Mouse (Mus musculus): ENCODE data around the gene Msi2. TPM values are rescaled to one million over a fixed set of nuclear protein-coding genes. Genes with fewer than 3 reads are reported as not detected.

The Msi2 gene
- polyA plus RNA-seq, 1 experiment from 2014 or later, result 41.0 TPM

DNA sequence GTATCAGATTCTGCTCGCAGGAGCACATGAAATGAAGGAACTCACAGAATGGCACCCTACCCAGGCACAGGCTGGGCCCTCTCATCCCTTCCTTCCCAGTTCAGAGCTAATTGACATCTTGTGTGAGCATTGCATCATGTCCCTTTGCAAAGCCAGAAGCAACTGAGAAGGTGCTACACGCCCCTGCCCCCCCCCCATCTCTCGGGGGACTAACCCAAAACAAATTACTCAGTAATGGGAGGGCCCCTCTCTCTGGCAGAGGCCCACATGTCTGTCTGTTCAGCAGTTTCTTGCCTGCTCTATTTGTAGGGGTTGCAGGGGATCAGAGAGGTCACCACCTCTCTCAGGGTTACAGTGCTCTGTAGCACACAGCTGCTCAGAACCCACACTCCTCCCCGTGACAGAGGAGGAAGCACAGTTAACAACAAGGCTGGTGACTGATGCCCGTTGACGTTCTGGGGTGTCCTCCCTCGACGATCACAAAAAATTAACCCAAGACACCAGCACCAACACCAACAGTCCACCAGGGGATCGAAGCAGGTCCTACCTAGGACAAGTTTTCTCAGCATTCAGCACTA is 99.5 kb downstream of the Msi2 start:
- 56% methylated on average over 9 of the region's 9 CpGs for WGBS
- H3K4me1 ChIP-seq (replicated peaks), result peaks cover 73% of the 10 kb centered on the region
- H3K4me2 ChIP-seq (replicated peaks), result no peak overlapping the region
- no peak overlapping the region for H3K9ac ChIP-seq (replicated peaks)
- H3K27me3 ChIP-seq, result no peaks in the 10 kb centered on the region
- H3K4me3 ChIP-seq (replicated peaks), result no peak overlapping the region
- H3K36me3 ChIP-seq, result no peaks in the 10 kb centered on the region; the same call in 1 of the 2 replicates
- no peaks in the 10 kb centered on the region for H3K9me3 ChIP-seq
- 0 out of 2 replicates have a peak, but pooled peaks have one; percentile 27 for ATAC-seq
- peak overlapping the region; percentile 54 for H3K27ac ChIP-seq

DNA sequence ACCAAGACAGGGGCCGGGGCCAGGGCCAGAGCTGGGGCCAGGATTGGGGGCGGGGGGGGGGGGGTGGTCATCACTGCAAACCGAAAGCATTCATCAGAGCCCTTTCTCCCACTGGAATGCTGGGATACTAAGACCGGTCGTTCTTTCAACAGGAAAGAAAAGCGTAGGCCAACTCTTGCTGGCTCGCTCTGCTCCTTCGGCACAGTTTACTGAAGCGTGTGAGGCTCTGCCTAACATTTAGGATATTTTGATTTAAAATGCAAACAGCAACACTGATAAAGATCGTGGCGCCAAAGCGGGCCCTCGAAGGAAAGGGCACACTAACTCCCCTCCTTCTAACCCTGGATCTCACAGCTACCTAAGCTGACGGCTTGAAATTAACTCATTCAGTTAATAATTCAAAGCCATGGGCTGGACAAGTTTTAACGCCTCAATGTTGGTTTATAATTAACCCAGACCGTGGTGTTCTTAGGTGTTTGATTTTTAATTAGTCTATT is 100.3 kb downstream of the Msi2 start:
- H3K4me2 ChIP-seq (replicated peaks), result no peak overlapping the region
- 59% methylated on average over 16 of the region's 16 CpGs for WGBS
- no peak for ATAC-seq
- H3K4me1 ChIP-seq (replicated peaks), result peaks cover 73% of the 10 kb centered on the region
- peak overlapping the region; percentile 54 for H3K27ac ChIP-seq
- H3K27me3 ChIP-seq, result no peaks in the 10 kb centered on the region
- H3K4me3 ChIP-seq (replicated peaks), result no peak overlapping the region
- no peak overlapping the region for H3K9ac ChIP-seq (replicated peaks)
- no peaks in the 10 kb centered on the region; the same call in 1 of the 2 replicates for H3K36me3 ChIP-seq
- H3K9me3 ChIP-seq, result no peaks in the 10 kb centered on the region

DNA sequence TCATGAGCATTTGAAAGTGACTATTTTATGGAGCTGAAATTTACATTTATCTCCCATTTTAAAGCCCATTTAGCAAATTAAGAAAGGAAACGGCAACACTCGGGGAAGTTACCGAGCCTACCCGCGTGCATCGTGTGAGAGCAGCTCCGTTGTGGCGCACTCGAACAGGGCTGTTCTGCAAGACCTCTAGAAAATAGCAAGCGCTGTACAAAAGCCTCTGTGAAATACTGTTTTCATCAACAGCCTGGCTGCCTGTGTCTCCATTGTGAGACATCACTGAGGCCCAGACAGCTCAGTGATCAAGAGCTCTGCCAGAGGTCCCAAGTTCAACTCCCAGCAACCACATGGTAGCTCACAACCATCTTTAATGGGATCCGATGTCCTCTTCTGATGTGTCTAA is 100.9 kb downstream of the Msi2 start:
- no peak for ATAC-seq
- Histone ChIP-seq H3K27ac (peak overlapping the region; percentile 44; the same call in 1 of the 2 replicates), H3K27me3 (no peaks in the 10 kb centered on the region), H3K4me3 (replicated peaks) (no peak overlapping the region), H3K9ac (replicated peaks) (no peak overlapping the region), H3K36me3 (no peaks in the 10 kb centered on the region; the same call in 1 of the 2 replicates), H3K4me1 (replicated peaks) (peaks cover 74% of the 10 kb centered on the region), H3K4me2 (replicated peaks) (no peak overlapping the region), H3K9me3 (no peaks in the 10 kb centered on the region)
- 85% methylated on average over 11 of the region's 11 CpGs for WGBS

DNA sequence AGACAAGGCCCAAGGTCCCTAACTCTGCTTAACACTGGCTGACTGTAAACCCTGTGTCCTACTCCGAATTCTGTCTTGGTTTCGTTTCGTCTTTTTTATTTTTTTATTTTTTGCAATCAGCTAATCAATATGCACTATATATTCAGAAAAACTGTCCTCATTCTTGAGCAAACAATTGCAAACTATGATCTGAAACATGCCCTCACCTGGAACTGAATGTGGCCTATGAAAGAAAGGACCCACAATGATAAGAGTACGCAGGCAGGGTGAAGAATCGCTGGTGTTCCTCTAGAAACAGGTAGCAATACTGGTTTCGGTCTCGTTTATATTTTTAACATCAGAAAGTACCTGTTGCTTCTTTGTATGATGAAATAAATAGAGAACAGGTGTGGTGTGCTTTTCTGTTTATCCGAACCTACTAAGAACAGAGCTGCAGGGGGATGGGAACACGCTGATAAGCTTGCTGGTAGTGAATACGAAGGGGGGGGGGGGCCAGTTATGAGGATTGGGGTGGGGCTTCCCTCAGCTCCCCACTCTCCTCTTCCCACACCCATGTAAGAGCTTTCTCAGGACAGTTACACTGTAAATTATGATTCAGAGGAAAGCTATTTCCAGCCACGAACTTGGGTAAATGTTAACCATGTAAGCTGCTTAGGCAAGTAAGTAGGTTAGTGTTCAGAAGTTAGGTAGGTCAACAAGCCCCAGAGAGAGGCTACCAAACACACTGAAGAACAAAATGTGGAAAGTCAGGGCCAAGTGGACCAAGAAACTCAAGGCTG is 103.6 kb downstream of the Msi2 start:
- 92% methylated on average over 11 of the region's 11 CpGs for WGBS

DNA sequence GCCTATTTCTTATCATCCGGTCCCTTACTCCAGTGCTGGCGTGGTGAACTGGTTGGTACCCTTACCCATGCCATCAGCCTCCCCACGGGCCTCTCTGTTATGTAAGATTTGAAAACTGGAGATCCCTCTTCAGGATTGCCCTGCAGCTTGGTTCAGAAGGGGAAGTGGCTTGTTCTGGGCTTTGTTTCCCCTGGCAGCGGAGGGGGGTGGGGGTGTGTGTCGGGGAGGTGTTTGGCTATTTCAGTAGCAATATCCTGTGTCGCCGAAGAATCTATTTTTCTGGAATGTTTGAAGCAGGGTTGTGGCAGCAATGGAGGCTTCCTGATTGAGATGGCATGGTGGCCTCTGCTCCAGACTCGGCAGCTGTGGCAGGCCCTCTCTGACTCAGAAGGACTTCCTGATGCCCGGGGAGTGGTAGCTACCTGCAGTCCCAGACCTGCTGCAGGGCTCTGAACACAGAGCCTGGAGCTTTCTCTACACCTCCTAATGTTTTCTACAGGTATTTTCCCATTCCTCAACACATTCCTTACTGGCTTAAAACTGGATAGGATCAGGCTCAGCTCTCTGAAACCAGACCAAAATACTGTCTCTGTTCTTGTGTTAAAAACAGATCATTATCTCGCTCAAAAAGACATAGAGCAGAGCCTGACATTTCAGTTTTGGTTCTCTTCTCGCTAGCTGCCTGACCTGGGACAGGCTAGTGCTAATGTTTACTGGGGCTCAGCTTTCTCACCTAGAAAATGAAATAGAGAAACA is 104.4 kb downstream of the Msi2 start:
- ATAC-seq, result no peak
- H3K4me2 ChIP-seq (replicated peaks), result no peak overlapping the region
- H3K36me3 ChIP-seq, result 0 out of 2 replicates have a peak, but pooled peaks cover 2% of the 10 kb centered on the region
- no peak overlapping the region for H3K4me3 ChIP-seq (replicated peaks)
- H3K27me3 ChIP-seq, result no peaks in the 10 kb centered on the region
- peaks cover 52% of the 10 kb centered on the region for H3K4me1 ChIP-seq (replicated peaks)
- H3K27ac ChIP-seq, result peak overlapping the region; percentile 25; the same call in 1 of the 2 replicates
- H3K9ac ChIP-seq (replicated peaks), result 0 out of 2 replicates have a peak overlapping the region, but pooled peaks have one; percentile 12
- 86% methylated on average over 11 of the region's 11 CpGs for WGBS
- no peaks in the 10 kb centered on the region for H3K9me3 ChIP-seq

More for the DNA sequence above, 103.6 kb downstream of the Msi2 start:
- no peaks in the 10 kb centered on the region for H3K9me3 ChIP-seq
- H3K4me2 ChIP-seq (replicated peaks), result no peak overlapping the region
- peaks cover 52% of the 10 kb centered on the region for H3K4me1 ChIP-seq (replicated peaks)
- H3K4me3 ChIP-seq (replicated peaks), result no peak overlapping the region
- ATAC-seq, result no peak
- 0 out of 2 replicates have a peak, but pooled peaks cover 2% of the 10 kb centered on the region for H3K36me3 ChIP-seq
- H3K27ac ChIP-seq, result no peak overlapping the region
- no peak overlapping the region for H3K9ac ChIP-seq (replicated peaks)
- H3K27me3 ChIP-seq, result no peaks in the 10 kb centered on the region

DNA sequence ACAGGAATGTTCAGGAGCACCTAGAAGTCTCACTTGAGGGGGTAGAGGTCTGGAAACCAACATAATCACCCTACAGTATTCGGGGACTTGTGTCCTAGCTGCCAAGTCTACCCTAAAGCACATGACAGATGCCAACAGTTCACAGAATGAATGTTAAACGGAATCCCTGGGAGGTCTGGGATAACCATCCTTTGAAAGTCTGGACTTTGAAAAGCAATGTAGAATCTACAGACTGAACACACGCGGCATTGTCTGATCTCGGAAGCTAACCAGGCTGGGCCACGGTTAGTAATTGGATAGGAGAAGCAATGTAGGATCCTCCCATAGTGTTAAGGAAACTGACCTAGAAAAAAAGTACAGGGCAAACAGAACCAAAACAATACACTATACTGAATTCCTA is 105.3 kb downstream of the Msi2 start:
- 0 out of 2 replicates have a peak, but pooled peaks cover 2% of the 10 kb centered on the region for H3K36me3 ChIP-seq
- H3K9ac ChIP-seq (replicated peaks), result no peak overlapping the region
- H3K4me2 ChIP-seq (replicated peaks), result no peak overlapping the region
- ATAC-seq, result no peak; the same call in 1 of the 2 replicates
- no peak overlapping the region for H3K4me3 ChIP-seq (replicated peaks)
- no peak overlapping the region; the same call in 1 of the 2 replicates for H3K27ac ChIP-seq
- H3K9me3 ChIP-seq, result no peaks in the 10 kb centered on the region
- WGBS, result 52% methylated on average over 6 of the region's 6 CpGs
- no peaks in the 10 kb centered on the region for H3K27me3 ChIP-seq
- peaks cover 51% of the 10 kb centered on the region for H3K4me1 ChIP-seq (replicated peaks)

DNA sequence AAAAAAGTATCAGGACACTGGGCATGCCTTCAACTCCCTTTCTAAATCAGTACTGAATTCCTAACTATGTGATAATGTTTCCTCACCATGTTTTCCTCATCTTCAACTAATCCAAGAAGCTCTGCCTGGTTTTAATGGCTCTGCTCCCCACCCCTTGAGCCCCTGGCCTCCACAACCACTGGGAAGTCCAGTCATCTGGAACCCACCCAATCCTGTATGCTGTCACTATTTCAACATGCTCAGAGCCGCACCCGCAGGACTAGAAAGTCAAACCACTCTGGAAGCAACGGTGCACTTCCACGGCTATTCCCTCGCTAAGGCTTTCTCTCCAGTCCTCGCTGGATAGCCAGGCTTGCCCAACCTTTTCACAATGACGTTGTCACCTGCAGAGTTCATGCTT is 106.2 kb downstream of the Msi2 start:
- H3K27ac ChIP-seq, result no peak overlapping the region
- WGBS, result 93% methylated on average over 7 of the region's 7 CpGs
- H3K9me3 ChIP-seq, result no peaks in the 10 kb centered on the region
- H3K36me3 ChIP-seq, result 0 out of 2 replicates have a peak, but pooled peaks cover 2% of the 10 kb centered on the region
- H3K4me3 ChIP-seq (replicated peaks), result no peak overlapping the region
- no peaks in the 10 kb centered on the region for H3K27me3 ChIP-seq
- no peak overlapping the region for H3K4me2 ChIP-seq (replicated peaks)
- ATAC-seq, result no peak
- peaks cover 52% of the 10 kb centered on the region for H3K4me1 ChIP-seq (replicated peaks)
- H3K9ac ChIP-seq (replicated peaks), result no peak overlapping the region

DNA sequence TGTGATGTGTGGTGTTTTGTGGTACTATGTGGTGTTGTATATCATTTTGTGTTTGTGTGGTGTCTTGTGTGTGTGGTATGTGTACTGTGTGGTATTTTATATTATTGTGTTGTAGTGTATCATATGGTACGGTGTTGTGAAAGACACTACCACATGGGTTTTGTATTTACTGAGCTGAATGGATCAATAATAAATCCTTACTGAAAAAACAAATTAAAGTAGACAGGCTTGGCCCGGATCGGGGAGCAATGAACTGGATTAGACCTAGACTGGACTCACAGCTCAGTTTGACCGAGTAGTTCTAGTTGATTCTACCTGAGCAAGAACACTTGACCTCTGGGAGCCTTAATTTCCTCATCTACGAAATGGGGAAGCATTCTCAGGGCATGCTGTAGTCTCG is 107.5 kb downstream of the Msi2 start:
- H3K9me3 ChIP-seq, result no peaks in the 10 kb centered on the region
- no peaks in the 10 kb centered on the region for H3K27me3 ChIP-seq
- peaks cover 65% of the 10 kb centered on the region for H3K4me1 ChIP-seq (replicated peaks)
- H3K9ac ChIP-seq (replicated peaks), result no peak overlapping the region
- WGBS, result 94% methylated on average over 6 of the region's 6 CpGs
- H3K4me2 ChIP-seq (replicated peaks), result no peak overlapping the region
- 0 out of 2 replicates have a peak, but pooled peaks cover 2% of the 10 kb centered on the region for H3K36me3 ChIP-seq
- ATAC-seq, result no peak
- H3K4me3 ChIP-seq (replicated peaks), result no peak overlapping the region
- no peak overlapping the region for H3K27ac ChIP-seq

DNA sequence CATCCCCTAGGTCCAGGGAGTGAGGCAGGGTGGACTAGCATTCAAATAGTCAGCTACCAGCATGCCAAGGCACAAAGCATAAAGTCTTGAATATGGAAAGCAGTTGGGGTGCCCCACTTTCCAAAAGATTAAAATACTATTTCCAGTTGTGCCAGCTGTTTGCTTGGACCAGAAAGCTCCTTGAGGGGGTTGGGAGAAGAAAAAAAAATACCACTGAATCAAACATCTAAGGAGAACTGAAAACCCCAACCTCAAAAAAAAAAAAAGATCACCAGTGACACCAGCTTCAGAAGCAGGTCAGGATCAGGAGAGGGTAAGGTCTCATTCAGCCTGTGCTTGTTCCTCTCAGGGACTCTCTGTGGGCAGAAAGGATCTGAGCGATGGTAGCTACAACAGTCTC is 108.2 kb downstream of the Msi2 start:
- H3K9ac ChIP-seq (replicated peaks), result no peak overlapping the region
- H3K4me2 ChIP-seq (replicated peaks), result no peak overlapping the region
- H3K4me3 ChIP-seq (replicated peaks), result no peak overlapping the region
- H3K27ac ChIP-seq, result no peak overlapping the region
- peaks cover 72% of the 10 kb centered on the region for H3K4me1 ChIP-seq (replicated peaks)
- no peaks in the 10 kb centered on the region for H3K27me3 ChIP-seq
- H3K9me3 ChIP-seq, result no peaks in the 10 kb centered on the region
- 93% methylated on average over 1 of the region's 1 CpGs for WGBS
- H3K36me3 ChIP-seq, result 0 out of 2 replicates have a peak, but pooled peaks cover 2% of the 10 kb centered on the region
- ATAC-seq, result no peak

DNA sequence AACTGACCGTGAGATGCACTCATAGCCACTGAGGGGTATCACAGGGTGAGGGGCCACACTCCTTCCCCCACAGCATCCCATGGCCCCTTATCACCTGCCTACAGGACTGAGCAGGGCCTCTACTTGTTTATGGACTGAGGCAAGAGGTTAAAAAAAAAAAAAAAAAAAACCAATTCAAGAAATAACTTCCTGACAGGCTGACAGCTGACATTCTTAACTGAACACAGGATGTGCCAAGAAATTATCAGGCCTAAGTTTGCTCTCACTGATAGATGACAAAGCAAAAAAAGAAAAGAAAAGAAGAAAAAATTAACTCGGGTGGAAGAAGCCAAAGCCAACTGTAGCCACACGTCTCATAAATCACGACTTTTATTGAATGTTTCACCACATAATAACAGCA is 109.7 kb downstream of the Msi2 start:
- Histone ChIP-seq H3K27me3 (no peaks in the 10 kb centered on the region), H3K27ac (peak overlapping the region; percentile 22; the same call in 1 of the 2 replicates), H3K4me1 (replicated peaks) (peaks cover 75% of the 10 kb centered on the region), H3K4me3 (replicated peaks) (no peak overlapping the region), H3K9me3 (no peaks in the 10 kb centered on the region), H3K36me3 (0 out of 2 replicates have a peak, but pooled peaks cover 2% of the 10 kb centered on the region), H3K4me2 (replicated peaks) (no peak overlapping the region), H3K9ac (replicated peaks) (no peak overlapping the region)
- WGBS, result 81% methylated on average over 4 of the region's 4 CpGs
- ATAC-seq, result no peak

DNA sequence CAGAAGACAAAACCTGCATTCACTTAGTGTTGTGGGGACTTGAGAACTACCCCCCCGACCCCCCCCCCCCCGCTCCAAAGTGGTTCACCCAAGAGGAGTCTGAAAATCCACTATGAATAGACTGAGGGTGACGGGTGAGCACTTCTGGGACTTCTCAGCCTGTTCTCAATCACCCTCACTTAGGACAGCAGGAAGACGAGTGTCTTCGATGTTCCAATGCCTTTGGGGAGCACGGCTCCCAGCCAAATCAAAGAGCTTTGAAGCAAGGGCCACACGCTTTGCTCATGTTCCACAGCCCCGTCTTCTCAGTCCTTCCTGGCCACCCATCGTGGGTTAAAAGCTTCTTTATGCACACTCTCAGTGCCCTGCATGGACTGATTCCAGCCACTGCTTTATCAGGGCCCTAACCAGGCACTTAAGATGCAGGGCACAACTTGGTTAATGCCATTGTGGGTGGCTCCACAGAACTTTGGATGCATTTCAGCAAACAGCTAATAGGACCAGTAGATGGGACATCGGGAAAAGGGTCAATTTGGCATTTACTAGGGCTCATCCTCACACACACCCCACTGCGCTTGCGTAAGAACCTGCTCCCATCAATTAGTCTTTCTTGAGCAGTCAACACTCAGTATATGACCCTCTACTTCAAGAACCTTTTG is 110.5 kb downstream of the Msi2 start:
- H3K9ac ChIP-seq (replicated peaks), result no peak overlapping the region
- no peaks in the 10 kb centered on the region for H3K9me3 ChIP-seq
- H3K4me1 ChIP-seq (replicated peaks), result peaks cover 68% of the 10 kb centered on the region
- H3K4me2 ChIP-seq (replicated peaks), result no peak overlapping the region
- H3K27me3 ChIP-seq, result no peaks in the 10 kb centered on the region
- WGBS, result 64% methylated on average over 12 of the region's 12 CpGs
- no peak overlapping the region for H3K4me3 ChIP-seq (replicated peaks)
- ATAC-seq, result peak; percentile 63
- H3K36me3 ChIP-seq, result peaks cover 9% of the 10 kb centered on the region
- H3K27ac ChIP-seq, result peak overlapping the region; percentile 14; the same call in 1 of the 2 replicates

All from midbrain, embryonic 13.5 days (tissue).